Mouse (Mus musculus): ENCODE results near the gene Copg1. TPM values are rescaled to one million over a fixed set of nuclear protein-coding genes. Genes with fewer than 3 reads are reported as not detected.

Gene Copg1
- polyA plus RNA-seq, 1 experiment from 2014 or later = 147 TPM

GRCm38 (mm10) chr6:87868871-87869506 lies 18.6 kb upstream of the Copg1 start:
- ATAC-seq (replicated peaks; ENCODE audit: insufficient number of reproducible peaks, low FRiP score, low TSS enrichment, low read depth) = no peak
- WGBS = 77% methylated on average over 9 of the region's 9 CpGs

GRCm38 (mm10) chr6:87870440-87870839 lies 17.2 kb upstream of the Copg1 start:
- H3K4me1 ChIP-seq (ENCODE audit: control insufficient read depth, insufficient read depth, low read length) = no peaks in the 10 kb centered on the region
- H3K4me3 ChIP-seq (ENCODE audit: low read depth, low read length) = no peak overlapping the region
- DNase-seq (ENCODE audit: low spot score) (no peak), ATAC-seq (replicated peaks; ENCODE audit: insufficient number of reproducible peaks, low FRiP score, low TSS enrichment, low read depth) (no peak)
- H3K9ac ChIP-seq (replicated peaks; ENCODE audit: low read length) = no peak overlapping the region
- no peaks in the 10 kb centered on the region for H3K36me3 ChIP-seq (replicated peaks; ENCODE audit: control insufficient read depth, insufficient read depth, low read depth, low read length)
- no peak overlapping the region for H3K27ac ChIP-seq (replicated peaks; ENCODE audit: low read depth, low read length)
- no peaks in the 10 kb centered on the region for H3K27me3 ChIP-seq (ENCODE audit: control insufficient read depth, insufficient read depth, low read length)
- H3K4me2 ChIP-seq (ENCODE audit: low read depth, low read length) = no peak overlapping the region
- no peaks in the 10 kb centered on the region for H3K9me3 ChIP-seq (replicated peaks; ENCODE audit: control insufficient read depth, low read length)
- WGBS = 83% methylated on average over 1 of the region's 1 CpGs

More at GRCm38 (mm10) chr6:87868871-87869506, 18.6 kb upstream of the Copg1 start:
- no peak for DNase-seq (ENCODE audit: low spot score)
- H3K36me3 ChIP-seq (replicated peaks; ENCODE audit: control insufficient read depth, insufficient read depth, low read depth, low read length) = no peaks in the 10 kb centered on the region
- H3K27me3 ChIP-seq (ENCODE audit: control insufficient read depth, insufficient read depth, low read length) = no peaks in the 10 kb centered on the region
- H3K4me1 ChIP-seq (ENCODE audit: control insufficient read depth, insufficient read depth, low read length) = no peaks in the 10 kb centered on the region
- H3K4me3 ChIP-seq (ENCODE audit: low read depth, low read length) = no peak overlapping the region
- no peaks in the 10 kb centered on the region for H3K9me3 ChIP-seq (replicated peaks; ENCODE audit: control insufficient read depth, low read length)
- H3K4me2 ChIP-seq (ENCODE audit: low read depth, low read length) = no peak overlapping the region
- H3K9ac ChIP-seq (replicated peaks; ENCODE audit: low read length) = no peak overlapping the region; the same call in 1 of the 2 replicates
- no peak overlapping the region for H3K27ac ChIP-seq (replicated peaks; ENCODE audit: low read depth, low read length)

- Histone ChIP-seq H3K36me3 (replicated peaks; ENCODE audit: control insufficient read depth, insufficient read depth, low read depth, low read length) (no peaks in the 10 kb centered on the region), H3K4me2 (ENCODE audit: low read depth, low read length) (no peak overlapping the region), H3K4me3 (ENCODE audit: low read depth, low read length) (no peak overlapping the region), H3K27ac (replicated peaks; ENCODE audit: low read depth, low read length) (no peak overlapping the region), H3K9me3 (replicated peaks; ENCODE audit: control insufficient read depth, low read length) (no peaks in the 10 kb centered on the region), H3K4me1 (ENCODE audit: control insufficient read depth, insufficient read depth, low read length) (no peaks in the 10 kb centered on the region), H3K27me3 (ENCODE audit: control insufficient read depth, insufficient read depth, low read length) (no peaks in the 10 kb centered on the region), H3K9ac (replicated peaks; ENCODE audit: low read length) (no peak overlapping the region)
- WGBS = 85% methylated on average over 7 of the region's 7 CpGs
- DNase-seq (ENCODE audit: low spot score) (no peak), ATAC-seq (replicated peaks; ENCODE audit: insufficient number of reproducible peaks, low FRiP score, low TSS enrichment, low read depth) (no peak)
Observed at GRCm38 (mm10) chr6:87871240-87871639, 16.4 kb upstream of the Copg1 start.

- ATAC-seq (replicated peaks; ENCODE audit: insufficient number of reproducible peaks, low FRiP score, low TSS enrichment, low read depth) (no peak), DNase-seq (ENCODE audit: low spot score) (no peak)
- no peak overlapping the region for H3K9ac ChIP-seq (replicated peaks; ENCODE audit: low read length)
- no peaks in the 10 kb centered on the region for H3K4me1 ChIP-seq (ENCODE audit: control insufficient read depth, insufficient read depth, low read length)
- H3K9me3 ChIP-seq (replicated peaks; ENCODE audit: control insufficient read depth, low read length) = no peaks in the 10 kb centered on the region
- H3K4me2 ChIP-seq (ENCODE audit: low read depth, low read length) = no peak overlapping the region
- H3K36me3 ChIP-seq (replicated peaks; ENCODE audit: control insufficient read depth, insufficient read depth, low read depth, low read length) = no peaks in the 10 kb centered on the region
- 36% methylated on average over 1 of the region's 1 CpGs for WGBS
- H3K27me3 ChIP-seq (ENCODE audit: control insufficient read depth, insufficient read depth, low read length) = no peaks in the 10 kb centered on the region
- no peak overlapping the region for H3K27ac ChIP-seq (replicated peaks; ENCODE audit: low read depth, low read length)
- H3K4me3 ChIP-seq (ENCODE audit: low read depth, low read length) = no peak overlapping the region
Observed at GRCm38 (mm10) chr6:87873104-87873503, 14.5 kb upstream of the Copg1 start.

- 88% methylated on average over 2 of the region's 2 CpGs for WGBS
- DNase-seq (ENCODE audit: low spot score) (no peak), ATAC-seq (replicated peaks; ENCODE audit: insufficient number of reproducible peaks, low FRiP score, low TSS enrichment, low read depth) (no peak)
- H3K27me3 ChIP-seq (ENCODE audit: control insufficient read depth, insufficient read depth, low read length) = no peaks in the 10 kb centered on the region
- no peak overlapping the region for H3K4me3 ChIP-seq (ENCODE audit: low read depth, low read length)
- H3K4me1 ChIP-seq (ENCODE audit: control insufficient read depth, insufficient read depth, low read length) = no peaks in the 10 kb centered on the region
- no peaks in the 10 kb centered on the region for H3K36me3 ChIP-seq (replicated peaks; ENCODE audit: control insufficient read depth, insufficient read depth, low read depth, low read length)
- no peak overlapping the region for H3K4me2 ChIP-seq (ENCODE audit: low read depth, low read length)
- no peaks in the 10 kb centered on the region for H3K9me3 ChIP-seq (replicated peaks; ENCODE audit: control insufficient read depth, low read length)
- no peak overlapping the region for H3K9ac ChIP-seq (replicated peaks; ENCODE audit: low read length)
- H3K27ac ChIP-seq (replicated peaks; ENCODE audit: low read depth, low read length) = no peak overlapping the region
Observed at GRCm38 (mm10) chr6:87873963-87874362, 13.7 kb upstream of the Copg1 start.

- Histone ChIP-seq H3K27me3 (ENCODE audit: control insufficient read depth, insufficient read depth, low read length) (no peaks in the 10 kb centered on the region), H3K9ac (replicated peaks; ENCODE audit: low read length) (no peak overlapping the region), H3K4me3 (ENCODE audit: low read depth, low read length) (no peak overlapping the region), H3K4me2 (ENCODE audit: low read depth, low read length) (no peak overlapping the region), H3K27ac (replicated peaks; ENCODE audit: low read depth, low read length) (no peak overlapping the region), H3K9me3 (replicated peaks; ENCODE audit: control insufficient read depth, low read length) (no peaks in the 10 kb centered on the region), H3K36me3 (replicated peaks; ENCODE audit: control insufficient read depth, insufficient read depth, low read depth, low read length) (no peaks in the 10 kb centered on the region), H3K4me1 (ENCODE audit: control insufficient read depth, insufficient read depth, low read length) (no peaks in the 10 kb centered on the region)
- DNase-seq (ENCODE audit: low spot score) = no peak
- ATAC-seq (replicated peaks; ENCODE audit: insufficient number of reproducible peaks, low FRiP score, low TSS enrichment, low read depth) = no peak
- WGBS = 79% methylated on average over 1 of the region's 1 CpGs
Observed at GRCm38 (mm10) chr6:87875083-87875482, 12.5 kb upstream of the Copg1 start.

GRCm38 (mm10) chr6:87875562-87875961 lies 12.1 kb upstream of the Copg1 start:
- H3K9ac ChIP-seq (replicated peaks; ENCODE audit: low read length) = no peak overlapping the region
- H3K27me3 ChIP-seq (ENCODE audit: control insufficient read depth, insufficient read depth, low read length) = no peaks in the 10 kb centered on the region
- H3K27ac ChIP-seq (replicated peaks; ENCODE audit: low read depth, low read length) = no peak overlapping the region
- no peak overlapping the region for H3K4me3 ChIP-seq (ENCODE audit: low read depth, low read length)
- H3K4me1 ChIP-seq (ENCODE audit: control insufficient read depth, insufficient read depth, low read length) = no peaks in the 10 kb centered on the region
- no peak for DNase-seq (ENCODE audit: low spot score)
- ATAC-seq (replicated peaks; ENCODE audit: insufficient number of reproducible peaks, low FRiP score, low TSS enrichment, low read depth) = no peak
- WGBS = 87% methylated on average over 7 of the region's 7 CpGs
- H3K36me3 ChIP-seq (replicated peaks; ENCODE audit: control insufficient read depth, insufficient read depth, low read depth, low read length) = no peaks in the 10 kb centered on the region
- no peaks in the 10 kb centered on the region for H3K9me3 ChIP-seq (replicated peaks; ENCODE audit: control insufficient read depth, low read length)
- H3K4me2 ChIP-seq (ENCODE audit: low read depth, low read length) = no peak overlapping the region

GRCm38 (mm10) chr6:87876068-87876643 lies 11.5 kb upstream of the Copg1 start:
- ATAC-seq (replicated peaks; ENCODE audit: insufficient number of reproducible peaks, low FRiP score, low TSS enrichment, low read depth) = no peak
- no peaks in the 10 kb centered on the region for H3K36me3 ChIP-seq (replicated peaks; ENCODE audit: control insufficient read depth, insufficient read depth, low read depth, low read length)
- no peak overlapping the region for H3K9ac ChIP-seq (replicated peaks; ENCODE audit: low read length)
- no peak overlapping the region for H3K4me3 ChIP-seq (ENCODE audit: low read depth, low read length)
- no peak overlapping the region for H3K27ac ChIP-seq (replicated peaks; ENCODE audit: low read depth, low read length)
- H3K4me2 ChIP-seq (ENCODE audit: low read depth, low read length) = no peak overlapping the region
- peak; percentile 12 for DNase-seq (ENCODE audit: low spot score)
- H3K27me3 ChIP-seq (ENCODE audit: control insufficient read depth, insufficient read depth, low read length) = no peaks in the 10 kb centered on the region
- no peaks in the 10 kb centered on the region for H3K9me3 ChIP-seq (replicated peaks; ENCODE audit: control insufficient read depth, low read length)
- 61% methylated on average over 13 of the region's 13 CpGs for WGBS
- H3K4me1 ChIP-seq (ENCODE audit: control insufficient read depth, insufficient read depth, low read length) = no peaks in the 10 kb centered on the region
